Mouse (Mus musculus): ENCODE measurements around the gene Jade2. TPM values are rescaled to one million over a fixed set of nuclear protein-coding genes. Genes with fewer than 3 reads are reported as not detected.

Gene Jade2
- polyA plus RNA-seq, 1 experiment from 2014 or later, result 0.82 TPM

GRCm38 (mm10) chr11:51876943-51877344, 19.5 kb upstream of the Jade2 start:
- Histone ChIP-seq H3K9ac (no peak overlapping the region), H3K27me3 (no peaks in the 10 kb centered on the region), H3K4me3 (no peak overlapping the region), H3K9me3 (replicated peaks) (no peaks in the 10 kb centered on the region), H3K36me3 (no peaks in the 10 kb centered on the region), H3K4me1 (replicated peaks) (peaks cover 7% of the 10 kb centered on the region), H3K27ac (no peak overlapping the region), H3K4me2 (no peak overlapping the region)
- no peak for ATAC-seq (replicated peaks; ENCODE audit: insufficient number of reproducible peaks, insufficient read depth, low FRiP score, low read depth)
- 72% methylated on average over 4 of the region's 4 CpGs for WGBS

- no peaks in the 10 kb centered on the region for H3K27me3 ChIP-seq
- H3K4me1 ChIP-seq (replicated peaks), result peaks cover 7% of the 10 kb centered on the region
- H3K4me2 ChIP-seq, result no peak overlapping the region
- H3K9me3 ChIP-seq (replicated peaks), result no peaks in the 10 kb centered on the region
- ATAC-seq (replicated peaks; ENCODE audit: insufficient number of reproducible peaks, insufficient read depth, low FRiP score, low read depth), result no peak
- H3K36me3 ChIP-seq, result no peaks in the 10 kb centered on the region
- 23% methylated on average over 4 of the region's 4 CpGs for WGBS
- H3K4me3 ChIP-seq, result no peak overlapping the region
- no peak overlapping the region for H3K27ac ChIP-seq
- no peak overlapping the region for H3K9ac ChIP-seq
Measured at GRCm38 (mm10) chr11:51875792-51876195, 18.3 kb upstream of the Jade2 start.

- no peak overlapping the region for H3K4me2 ChIP-seq
- peaks cover 7% of the 10 kb centered on the region for H3K4me1 ChIP-seq (replicated peaks)
- no peak for ATAC-seq (replicated peaks; ENCODE audit: insufficient number of reproducible peaks, insufficient read depth, low FRiP score, low read depth)
- WGBS, result 55% methylated on average over 1 of the region's 1 CpGs
- no peak overlapping the region for H3K9ac ChIP-seq
- no peaks in the 10 kb centered on the region for H3K9me3 ChIP-seq (replicated peaks)
- no peaks in the 10 kb centered on the region for H3K36me3 ChIP-seq
- H3K27me3 ChIP-seq, result no peaks in the 10 kb centered on the region
- no peak overlapping the region for H3K27ac ChIP-seq
- H3K4me3 ChIP-seq, result no peak overlapping the region
Measured at GRCm38 (mm10) chr11:51875086-51875485, 17.6 kb upstream of the Jade2 start.

- Histone ChIP-seq H3K4me1 (replicated peaks) (peaks cover 7% of the 10 kb centered on the region), H3K36me3 (no peaks in the 10 kb centered on the region), H3K9ac (no peak overlapping the region), H3K9me3 (replicated peaks) (no peaks in the 10 kb centered on the region), H3K4me3 (no peak overlapping the region), H3K4me2 (no peak overlapping the region), H3K27me3 (no peaks in the 10 kb centered on the region), H3K27ac (no peak overlapping the region)
- WGBS, result 55% methylated on average over 7 of the region's 7 CpGs
- ATAC-seq (replicated peaks; ENCODE audit: insufficient number of reproducible peaks, insufficient read depth, low FRiP score, low read depth), result peak; percentile 58
Measured at GRCm38 (mm10) chr11:51874266-51875036, 17.0 kb upstream of the Jade2 start.

- 90% methylated on average over 5 of the region's 5 CpGs for WGBS
- no peaks in the 10 kb centered on the region for H3K36me3 ChIP-seq
- H3K9me3 ChIP-seq (replicated peaks), result no peaks in the 10 kb centered on the region
- H3K27me3 ChIP-seq, result no peaks in the 10 kb centered on the region
- H3K9ac ChIP-seq, result no peak overlapping the region
- H3K4me2 ChIP-seq, result no peak overlapping the region
- peaks cover 7% of the 10 kb centered on the region for H3K4me1 ChIP-seq (replicated peaks)
- H3K27ac ChIP-seq, result no peak overlapping the region
- ATAC-seq (replicated peaks; ENCODE audit: insufficient number of reproducible peaks, insufficient read depth, low FRiP score, low read depth), result no peak
- H3K4me3 ChIP-seq, result no peak overlapping the region
Measured at GRCm38 (mm10) chr11:51873141-51873540, 15.7 kb upstream of the Jade2 start.

GRCm38 (mm10) chr11:51867261-51867660, 9.8 kb upstream of the Jade2 start:
- Histone ChIP-seq H3K9ac (no peak overlapping the region), H3K27ac (no peak overlapping the region), H3K4me3 (no peak overlapping the region), H3K27me3 (no peaks in the 10 kb centered on the region), H3K9me3 (replicated peaks) (no peaks in the 10 kb centered on the region), H3K4me1 (replicated peaks) (no peaks in the 10 kb centered on the region), H3K4me2 (no peak overlapping the region), H3K36me3 (no peaks in the 10 kb centered on the region)
- ATAC-seq (replicated peaks; ENCODE audit: insufficient number of reproducible peaks, insufficient read depth, low FRiP score, low read depth), result no peak
- WGBS, result 88% methylated on average over 10 of the region's 10 CpGs

- no peaks in the 10 kb centered on the region for H3K36me3 ChIP-seq
- no peaks in the 10 kb centered on the region for H3K4me1 ChIP-seq (replicated peaks)
- H3K9me3 ChIP-seq (replicated peaks), result no peaks in the 10 kb centered on the region
- H3K4me3 ChIP-seq, result no peak overlapping the region
- no peak overlapping the region for H3K4me2 ChIP-seq
- no peak overlapping the region for H3K9ac ChIP-seq
- ATAC-seq (replicated peaks; ENCODE audit: insufficient number of reproducible peaks, insufficient read depth, low FRiP score, low read depth), result no peak
- WGBS, result 39% methylated on average over 3 of the region's 3 CpGs
- no peak overlapping the region for H3K27ac ChIP-seq
- H3K27me3 ChIP-seq, result no peaks in the 10 kb centered on the region
Measured at GRCm38 (mm10) chr11:51866020-51866419, 8.6 kb upstream of the Jade2 start.

GRCm38 (mm10) chr11:51860666-51861065, 3.2 kb upstream of the Jade2 start:
- H3K4me3 ChIP-seq, result no peak overlapping the region
- H3K27ac ChIP-seq, result no peak overlapping the region
- no peak for ATAC-seq (replicated peaks; ENCODE audit: insufficient number of reproducible peaks, insufficient read depth, low FRiP score, low read depth)
- H3K36me3 ChIP-seq, result no peaks in the 10 kb centered on the region
- no peaks in the 10 kb centered on the region for H3K9me3 ChIP-seq (replicated peaks)
- 86% methylated on average over 8 of the region's 8 CpGs for WGBS
- H3K27me3 ChIP-seq, result no peaks in the 10 kb centered on the region
- no peak overlapping the region for H3K4me2 ChIP-seq
- no peak overlapping the region for H3K9ac ChIP-seq
- H3K4me1 ChIP-seq (replicated peaks), result peaks cover 16% of the 10 kb centered on the region

- ATAC-seq (replicated peaks; ENCODE audit: insufficient number of reproducible peaks, insufficient read depth, low FRiP score, low read depth), result no peak
- H3K4me2 ChIP-seq, result no peak overlapping the region
- H3K4me3 ChIP-seq, result no peak overlapping the region
- no peaks in the 10 kb centered on the region for H3K27me3 ChIP-seq
- H3K9me3 ChIP-seq (replicated peaks), result no peaks in the 10 kb centered on the region
- H3K4me1 ChIP-seq (replicated peaks), result peaks cover 24% of the 10 kb centered on the region
- no peak overlapping the region for H3K27ac ChIP-seq
- H3K9ac ChIP-seq, result no peak overlapping the region
- no peaks in the 10 kb centered on the region for H3K36me3 ChIP-seq
- WGBS, result 33% methylated on average over 2 of the region's 2 CpGs
Measured at GRCm38 (mm10) chr11:51859561-51859960, 2.1 kb upstream of the Jade2 start.

- no peaks in the 10 kb centered on the region for H3K36me3 ChIP-seq
- peak overlapping the region; percentile 99 for H3K4me2 ChIP-seq
- H3K4me1 ChIP-seq (replicated peaks), result peaks cover 24% of the 10 kb centered on the region
- no peaks in the 10 kb centered on the region for H3K9me3 ChIP-seq (replicated peaks)
- 0 out of 2 replicates have a peak, but pooled peaks have one; percentile 11 for ATAC-seq (replicated peaks; ENCODE audit: insufficient number of reproducible peaks, insufficient read depth, low FRiP score, low read depth)
- no peaks in the 10 kb centered on the region for H3K27me3 ChIP-seq
- WGBS, result under 1% methylated on average over 26 of the region's 28 CpGs
- peak overlapping the region; percentile 77 for H3K4me3 ChIP-seq
- peak overlapping the region; percentile 83 for H3K27ac ChIP-seq
- H3K9ac ChIP-seq, result peak overlapping the region; percentile 67
Measured at GRCm38 (mm10) chr11:51858528-51859051, 1.1 kb upstream of the Jade2 start.

- ATAC-seq (replicated peaks; ENCODE audit: insufficient number of reproducible peaks, insufficient read depth, low FRiP score, low read depth), result peak; percentile 42
- no peaks in the 10 kb centered on the region for H3K36me3 ChIP-seq
- peak overlapping the region; percentile 83 for H3K27ac ChIP-seq
- under 1% methylated on average over 51 of the region's 52 CpGs for WGBS
- H3K4me2 ChIP-seq, result peak overlapping the region; percentile 99
- H3K9me3 ChIP-seq (replicated peaks), result no peaks in the 10 kb centered on the region
- H3K27me3 ChIP-seq, result no peaks in the 10 kb centered on the region
- H3K4me3 ChIP-seq, result peak overlapping the region; percentile 77
- peaks cover 24% of the 10 kb centered on the region for H3K4me1 ChIP-seq (replicated peaks)
- H3K9ac ChIP-seq, result peak overlapping the region; percentile 67
Measured at GRCm38 (mm10) chr11:51857818-51858527, 520 bp upstream of the Jade2 start.

Measured in heart, embryonic 15.5 days (tissue).